Mouse (Mus musculus): ENCODE measurements around the gene Espnl.

DNA sequence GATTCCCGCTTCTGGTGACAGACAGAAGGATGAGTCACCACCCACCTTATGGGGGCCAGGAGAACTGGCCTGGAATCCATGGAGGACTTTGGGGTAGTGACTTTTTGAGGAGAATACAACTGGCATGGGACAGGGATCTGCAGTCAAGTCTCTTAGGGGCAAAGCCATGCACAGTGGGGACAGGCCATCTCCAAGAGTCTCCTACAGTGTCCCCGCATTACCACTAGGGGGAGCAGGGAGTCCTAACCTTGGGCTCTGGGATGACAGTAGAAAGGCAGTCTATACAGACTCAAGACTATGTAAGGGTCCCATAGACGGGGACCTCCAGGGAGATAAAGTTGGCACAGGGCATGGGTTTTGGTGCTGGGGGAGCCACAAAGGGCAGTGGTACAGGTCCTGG, 25.0 kb downstream of the Espnl start:
- peak; percentile 75; the same call in 1 of the 2 replicates for TF ChIP-seq CTCF (IDR thresholded peaks at IDR 0.05; ENCODE audit: extremely low read depth, insufficient read depth, insufficient read length, insufficient replicate concordance)
- no peak for TF ChIP-seq POLR2A (IDR thresholded peaks at IDR 0.05; ENCODE audit: low read depth, low read length)
